Mouse (Mus musculus): ENCODE measurements around the gene Fam25c.

DNA sequence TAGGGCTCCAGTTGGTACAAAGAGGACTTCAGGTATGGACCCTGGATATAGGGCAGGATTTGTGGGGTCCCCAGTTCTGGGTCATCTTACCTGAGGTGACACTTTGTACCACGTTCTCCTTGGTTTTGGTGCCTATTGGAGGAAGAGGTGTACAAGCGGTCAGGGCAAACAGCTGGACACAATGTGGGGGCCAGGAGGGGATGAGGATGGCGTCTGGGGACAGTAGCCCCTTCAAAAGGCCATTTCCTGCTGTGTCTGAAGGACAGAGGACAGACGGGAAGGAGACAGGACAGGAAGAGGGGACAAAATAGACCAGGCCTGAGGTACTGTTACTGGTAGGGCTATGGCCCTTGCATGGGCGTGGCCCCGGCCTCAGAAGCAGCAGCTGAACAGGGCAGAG, 18.3 kb upstream of the Fam25c start:
- TF ChIP-seq CTCF (IDR thresholded peaks at IDR 0.05; ENCODE audit: extremely low read depth, insufficient read depth, low read length) (no peak), POLR2A (IDR thresholded peaks at IDR 0.05; ENCODE audit: extremely low read depth, insufficient read depth, low read length) (no peak)

Data from cortical plate, adult 2 months (tissue).